Mouse (Mus musculus) adrenal gland, adult (tissue): ENCODE results near the gene Grin2a.

Experiments
- DNase-seq, 2 experiments: peaks; one replicate each; pipeline ENCODE4 v3.0.0; 2022 to 2023; ENCODE audit warnings: low spot score in 1 of 2; ENCODE audit not compliant: inconsistent age in 2 of 2

The Grin2a gene

GRCm38 (mm10) chr16:9664060-9664459, 331.3 kb downstream of the Grin2a start:
- no peak for DNase-seq

GRCm38 (mm10) chr16:9663508-9663907, 331.9 kb downstream of the Grin2a start:
- DNase-seq = no peak

- peak in 1 of 2 experiments; percentile 57 for DNase-seq
Observed at GRCm38 (mm10) chr16:9625652-9626444, 369.5 kb downstream of the Grin2a start.

- DNase-seq = no peak
Observed at GRCm38 (mm10) chr16:9624346-9624745, 371.0 kb downstream of the Grin2a start.

GRCm38 (mm10) chr16:9618206-9618605, 377.2 kb downstream of the Grin2a start:
- DNase-seq = no peak

GRCm38 (mm10) chr16:9617215-9617614, 378.1 kb downstream of the Grin2a start:
- no peak for DNase-seq

GRCm38 (mm10) chr16:9616807-9617206, 378.6 kb downstream of the Grin2a start:
- no peak for DNase-seq

GRCm38 (mm10) chr16:9612596-9612995, 382.8 kb downstream of the Grin2a start:
- DNase-seq = peak; percentile 73 to 85

GRCm38 (mm10) chr16:9607432-9607831, 387.9 kb downstream of the Grin2a start:
- DNase-seq = peak in 1 of 2 experiments; percentile 68

GRCm38 (mm10) chr16:9603983-9604382, 391.4 kb downstream of the Grin2a start:
- DNase-seq = no peak

GRCm38 (mm10) chr16:9602579-9602978, 392.8 kb downstream of the Grin2a start:
- no peak for DNase-seq

GRCm38 (mm10) chr16:9589176-9589575, 406.2 kb downstream of the Grin2a start:
- no peak for DNase-seq

GRCm38 (mm10) chr16:9588431-9588830, 406.9 kb downstream of the Grin2a start:
- DNase-seq = no peak

GRCm38 (mm10) chr16:9583981-9584380, 411.4 kb downstream of the Grin2a start:
- no peak for DNase-seq

GRCm38 (mm10) chr16:9571793-9572192, 423.6 kb downstream of the Grin2a start:
- DNase-seq = no peak

- DNase-seq = no peak
Observed at GRCm38 (mm10) chr16:9567286-9567685, 428.1 kb downstream of the Grin2a start.

GRCm38 (mm10) chr16:9561816-9562215, 433.5 kb downstream of the Grin2a start:
- DNase-seq = no peak

- DNase-seq = peak; percentile 51 to 78
Observed at GRCm38 (mm10) chr16:9535196-9535595, 460.2 kb downstream of the Grin2a start.

- peak; percentile 10 to 54 for DNase-seq
Observed at GRCm38 (mm10) chr16:9533564-9534332, 461.6 kb downstream of the Grin2a start.

GRCm38 (mm10) chr16:9532843-9533532, 462.4 kb downstream of the Grin2a start:
- DNase-seq = no peak

GRCm38 (mm10) chr16:9527214-9527613, 468.1 kb downstream of the Grin2a start:
- DNase-seq = no peak

- no peak for DNase-seq
Observed at GRCm38 (mm10) chr16:9523314-9523713, 472.0 kb downstream of the Grin2a start.
